Mouse (Mus musculus) kidney, postnatal 4 days (tissue): ENCODE measurements at regions not wholly inside any gene's neighbourhood (a gene's known extent, or its start where the extent isn't known, plus 50 kb on each side); places are given as distances from the start of the nearest gene placed in this dataset.
A peak's percentile ranks its signal among the peaks of the same experiment; 100 is the strongest.

Source experiments
- DNase-seq, 2 experiments: peaks; one replicate each; pipeline ENCODE4 v3.0.0; 2021; ENCODE audit warnings: mixed read lengths in 2 of 2

DNA sequence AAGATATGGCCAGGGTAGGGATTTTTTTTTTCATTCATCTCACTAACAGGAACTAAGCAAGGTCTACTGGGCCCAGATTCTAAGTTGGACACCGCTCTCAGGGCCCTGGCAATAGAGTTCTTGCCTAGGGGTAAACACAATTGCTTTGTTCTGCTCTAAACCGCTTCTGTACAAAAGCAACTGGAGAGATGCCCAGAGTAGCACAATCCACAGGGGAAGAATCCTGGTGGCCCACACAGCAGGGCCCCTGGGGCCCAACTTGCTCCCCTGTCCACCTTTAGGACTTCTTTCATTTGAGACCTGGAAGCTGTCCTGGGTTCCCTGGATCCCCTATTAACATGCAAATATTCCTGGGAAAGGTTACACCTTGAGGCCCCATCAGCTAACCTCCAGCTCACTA, 639.4 kb downstream of the Insc start:
- DNase-seq: no peak

DNA sequence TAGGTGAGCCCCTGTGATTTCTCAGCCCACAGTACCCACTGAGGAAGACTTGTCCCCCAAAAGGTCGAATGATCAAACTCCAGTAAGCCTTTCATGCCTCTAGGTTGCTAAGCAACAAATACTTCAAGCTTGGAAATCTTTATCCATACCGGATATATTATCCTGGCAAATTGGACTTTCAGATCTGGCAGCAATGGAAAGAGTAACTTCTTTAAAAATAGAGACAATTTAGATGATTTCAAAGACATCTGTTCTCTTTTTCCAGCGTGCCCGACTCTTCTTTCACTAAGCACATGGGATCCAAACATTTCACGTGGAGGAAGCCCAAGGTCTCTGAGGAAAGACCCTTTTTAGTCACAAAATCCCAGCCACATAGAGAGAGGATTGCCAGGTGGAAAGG, 645.4 kb downstream of the Insc start:
- DNase-seq: no peak

GRCm38 (mm10) chr7:115392520-115392919, 646.1 kb downstream of the Sox6 start:
- DNase-seq: no peak

DNA sequence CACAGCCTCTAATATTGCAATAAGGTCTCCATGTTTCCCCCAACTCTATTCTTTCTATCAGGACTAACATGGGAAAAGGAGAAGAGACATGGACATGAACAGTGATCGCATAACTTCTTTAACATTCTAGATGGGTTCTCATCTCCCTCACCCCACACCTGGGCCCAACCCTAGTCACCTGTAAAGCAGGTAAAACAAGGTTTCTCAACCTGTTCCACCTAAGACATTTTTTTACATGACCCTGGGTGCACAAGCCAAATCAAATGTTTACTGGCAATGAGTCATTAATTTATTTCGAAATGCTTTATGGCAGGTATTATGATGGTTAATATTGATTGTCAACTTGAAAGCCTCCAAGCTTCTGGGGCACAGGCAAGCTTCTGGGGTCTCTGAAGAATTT, 640.4 kb downstream of the Sox6 start:
- no peak for DNase-seq

- no peak for DNase-seq
Measured at GRCm38 (mm10) chr7:115399461-115399860, 639.1 kb downstream of the Sox6 start.

- no peak for DNase-seq
Measured at GRCm38 (mm10) chr7:115407889-115408288, 630.7 kb downstream of the Sox6 start.

DNA sequence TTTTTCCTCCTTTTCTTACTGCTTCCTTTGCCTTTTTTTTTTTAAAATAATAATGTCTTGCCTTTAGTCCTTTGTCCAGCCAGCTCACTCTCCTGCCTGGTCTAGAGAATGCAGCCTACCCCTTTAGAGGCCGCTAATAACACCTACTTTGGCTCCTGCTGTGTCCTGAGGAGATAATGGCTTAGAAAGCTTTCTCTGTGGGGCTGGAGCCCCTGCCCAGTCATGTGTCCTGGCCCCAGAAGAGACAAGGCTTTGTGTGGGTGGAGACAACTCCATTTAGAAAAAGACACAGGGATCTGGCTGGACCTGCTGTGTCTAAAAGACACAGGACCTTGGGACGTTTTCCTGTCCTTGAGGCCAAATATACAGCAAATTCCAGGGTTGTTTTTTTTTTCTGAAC, 629.7 kb downstream of the Sox6 start:
- DNase-seq: no peak

DNA sequence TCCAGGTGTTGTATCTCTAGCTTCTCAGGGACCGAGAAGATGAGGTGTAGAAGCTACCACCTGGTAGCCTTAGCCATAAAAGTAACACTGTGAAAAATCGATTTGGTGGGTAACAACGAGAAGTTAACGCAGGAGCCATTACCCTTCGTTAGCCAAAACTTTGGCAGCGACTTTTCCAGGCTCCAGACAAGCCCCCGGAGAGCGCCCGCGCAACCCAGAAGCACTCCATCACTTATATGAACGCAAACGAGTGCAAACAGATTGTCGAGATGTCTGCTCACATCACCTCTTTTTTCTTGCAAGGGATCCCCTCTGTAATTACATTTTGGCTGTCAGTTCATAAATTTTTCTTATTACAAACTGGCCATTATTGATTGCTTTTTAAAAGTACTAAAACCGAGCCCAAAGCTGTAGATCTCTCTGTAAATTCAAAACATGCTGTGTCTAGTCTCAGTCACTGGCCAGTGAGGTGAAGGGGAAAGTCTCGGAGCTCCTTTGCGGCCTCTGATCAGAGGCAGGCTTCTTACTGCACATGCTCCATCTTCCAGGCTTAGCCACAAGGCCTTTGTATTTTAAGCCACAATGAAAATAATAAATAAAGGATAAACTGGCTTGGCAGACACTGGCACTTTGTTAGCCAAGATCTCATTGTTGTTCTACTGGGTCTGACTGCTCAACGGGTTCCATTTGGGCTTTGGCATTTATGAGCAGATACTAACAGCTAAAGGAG, 627.9 kb downstream of the Sox6 start:
- no peak for DNase-seq

DNA sequence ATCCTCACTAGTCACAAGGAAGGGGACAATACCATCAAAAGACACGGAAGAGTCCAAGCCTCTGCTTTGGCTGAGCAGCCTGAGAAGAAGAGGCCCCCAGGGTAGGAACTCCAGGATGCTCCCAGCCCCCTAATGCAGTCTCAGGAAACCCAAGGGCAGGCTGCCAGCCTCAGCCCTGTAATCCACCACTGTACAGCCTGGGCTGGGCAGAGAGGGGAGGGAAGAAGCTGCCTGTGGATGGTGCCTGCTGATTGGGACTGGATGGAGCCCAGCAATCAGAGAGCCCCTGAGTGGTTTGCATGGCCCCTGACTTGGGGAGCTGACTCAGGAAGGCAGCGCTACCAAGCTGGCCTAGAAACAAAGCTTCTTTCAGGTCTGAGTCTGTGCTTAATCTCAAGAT, 627.1 kb downstream of the Sox6 start:
- DNase-seq: peak; percentile 25 to 37

GRCm38 (mm10) chr7:115415147-115415561, 623.4 kb downstream of the Sox6 start:
- peak in 1 of 2 experiments; percentile 19 for DNase-seq
